Mouse (Mus musculus) MEL (cell line): ENCODE results near the gene 4833420G17Rik.

ENCODE experiments used
- CHD1 ChIP-seq: IDR thresholded peaks from 2 replicates; pipeline ENCODE4 v1.6.1; 2012; ENCODE audit warnings: low read depth, mild to moderate bottlenecking, inconsistent platforms, low read length, improper control_type of control experiment
- CHD2 ChIP-seq: IDR thresholded peaks from 2 replicates; pipeline ENCODE4 v1.6.1; 2011; ENCODE audit warnings: low read length, improper control_type of control experiment
- CTCF ChIP-seq, 3 experiments: IDR thresholded peaks in 2 of 3; conservative IDR thresholded peaks in 1 of 3; 2 replicates each; pipeline ENCODE4 v1.5.1; 2011 to 2012; ENCODE audit warnings: low read length in 3 of 3, low read depth in 2 of 3, mild to moderate bottlenecking in 2 of 3, improper control_type of control experiment in 1 of 3, inconsistent platforms in 1 of 3, mixed read lengths in 1 of 3, moderate library complexity in 1 of 3; ENCODE audit not compliant: control insufficient read depth in 1 of 3, insufficient read depth in 1 of 3, poor library complexity in 1 of 3, severe bottlenecking in 1 of 3
- MAZ ChIP-seq: IDR thresholded peaks from 2 replicates; pipeline ENCODE4 v1.6.1; 2012; ENCODE audit warnings: low read depth, mild to moderate bottlenecking, inconsistent platforms, low read length, improper control_type of control experiment
- NRF1 ChIP-seq: IDR thresholded peaks from 2 replicates; pipeline ENCODE4 v1.6.1; 2014; ENCODE audit warnings: low read depth, mild to moderate bottlenecking, inconsistent platforms, low read length, improper control_type of control experiment, moderate library complexity; ENCODE audit not compliant: poor library complexity, insufficient read depth, severe bottlenecking
- SIN3A ChIP-seq: IDR thresholded peaks from 2 replicates; pipeline ENCODE4 v1.6.1; 2012; ENCODE audit warnings: low read length, improper control_type of control experiment, inconsistent platforms

DNA sequence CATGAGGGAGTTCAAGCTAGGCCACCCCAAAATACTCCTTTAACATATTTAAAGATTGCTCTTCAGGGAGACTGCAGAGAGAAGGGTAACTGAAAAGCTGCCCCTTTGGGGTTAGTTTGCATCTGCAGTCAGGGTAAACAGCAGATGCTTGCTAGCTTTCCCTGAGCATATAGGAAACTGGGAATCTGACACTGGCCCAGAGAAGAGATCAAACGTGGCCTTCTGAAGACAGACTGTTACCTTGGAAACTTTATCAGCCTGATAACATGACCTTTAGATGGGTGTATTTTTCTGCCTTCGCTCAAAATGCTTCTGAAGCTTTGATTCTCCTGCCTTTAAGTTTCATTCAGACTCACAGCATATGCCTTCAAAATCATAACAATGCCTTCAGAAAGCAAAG, 49.5 kb upstream of the 4833420G17Rik start:
- no peak for TF ChIP-seq CHD1
- no peak for TF ChIP-seq CTCF (IDR thresholded peaks at IDR 0.05 in 2 of 3, conservative IDR thresholded peaks at IDR 0.05 in 1 of 3; ENCODE audit: control insufficient read depth in 1 of 3, insufficient read depth in 1 of 3, low read depth in 2 of 3, low read length in 3 of 3, poor library complexity in 1 of 3, severe bottlenecking in 1 of 3)
- TF ChIP-seq MAZ: no peak
- no peak for TF ChIP-seq NRF1
- TF ChIP-seq SIN3A: no peak
- TF ChIP-seq CHD2: no peak
